8 mouse cellular contexts compared by ENCODE assay signal in genomic region chr7:143783996-143784829, GRCm38 (mm10). TPM values are rescaled to one million over a fixed set of nuclear protein-coding genes. Genes with fewer than 3 reads are reported as not detected.
DNase-seq lines count a peak whose midpoint lies in the region; ATAC-seq and TF ChIP-seq lines count a peak whose summit lies in the region.

Mrgpre (minus strand) TSS chr7:143784500.

- peak; percentile 67 for ATAC-seq in Patski
- peak; percentile 89 for ATAC-seq in hindbrain, embryonic 16.5 days

- peak within 1 kb of the TSS; percentile 62 for H3K4me3 ChIP-seq in gastrocnemius, adult 2 months
- peak within 1 kb of the TSS; percentile 58 for H3K4me3 ChIP-seq in hindbrain, embryonic 16.5 days (ENCODE audit: low read length)

- H3K36me3 ChIP-seq in hindbrain, embryonic 16.5 days (ENCODE audit: control insufficient read depth, insufficient read depth, low read length) = peaks cover 2% of the 10 kb centered on the region

- in situ Hi-C loops in Patski (cut with MboI; ENCODE audit: low pct_unique_long_range_greater_than_20kb) = no loop called here

- H3K9ac ChIP-seq in hindbrain, embryonic 16.5 days (ENCODE audit: low read depth, low read length) = peak within 1 kb of the TSS; percentile 73

- no peak for DNase-seq in Patski (ENCODE audit: low read depth, low spot score)
- DNase-seq in cerebellum, postnatal 36 days = peak; percentile 38 to 44
- DNase-seq in gastrocnemius, adult 2 months = peak; percentile 91
- DNase-seq in layer of hippocampus, postnatal 36 days = peak; percentile 60 to 65
- DNase-seq in lung, postnatal 14 days = peak; percentile 67
- peak; percentile 83 for DNase-seq in retina, embryonic 14.5 days (ENCODE audit: low spot score)
- peak; percentile 74 for DNase-seq in thymus, postnatal 25 days

- CTCF ChIA-PET in Patski (lab: Charles Lee) = interaction anchor here (0.7 to 2.7 kb wide), 22 partner anchors 8 to 295 kb away, joined by 3 to 19 read pairs (median 6); no protein-coding TSS in a partner anchor

- no peaks in the 10 kb centered on the region for H3K27me3 ChIP-seq in Patski
- no peaks in the 10 kb centered on the region for H3K27me3 ChIP-seq in hindbrain, embryonic 16.5 days (replicated peaks; ENCODE audit: control insufficient read depth, insufficient read depth, low read length)

- intact Hi-C loops in gastrocnemius, adult 2 months (cut with DNase I) = no loop called here

- peak within 1 kb of the TSS; percentile 66 for H3K4me2 ChIP-seq in hindbrain, embryonic 16.5 days (ENCODE audit: low read length)

- H3K9me3 ChIP-seq in hindbrain, embryonic 16.5 days (ENCODE audit: control insufficient read depth, low read length) = no peaks in the 10 kb centered on the region

- no peak for TF ChIP-seq CTCF in Patski (IDR thresholded peaks at IDR 0.05)
- no peak for TF ChIP-seq CTCF in gastrocnemius, adult 2 months (IDR thresholded peaks at IDR 0.05)

- 2% methylated on average over 20 of the region's 21 CpGs for WGBS in hindbrain, embryonic 16.5 days

- POLR2A ChIA-PET in Patski (lab: Charles Lee) = interaction anchor here (1.0 to 1.4 kb wide), 4 partner anchors 12 to 116 kb away, joined by 3 to 5 read pairs (median 4); no protein-coding TSS in a partner anchor

- H3K4me1 ChIP-seq in hindbrain, embryonic 16.5 days (ENCODE audit: control insufficient read depth, insufficient read depth, low read depth, low read length) = peaks cover 15% of the 10 kb centered on the region

- H3K27ac ChIP-seq in gastrocnemius, adult 2 months = peak within 1 kb of the TSS; percentile 85
- H3K27ac ChIP-seq in hindbrain, embryonic 16.5 days (ENCODE audit: low read depth, low read length) = peak within 1 kb of the TSS; percentile 81

RNA-seq across cellular contexts. Expression of gene Mrgpre, which starts in this region (rescaled TPM):
- 5.1 TPM for polyA plus RNA-seq in Patski (2021)
- under 1 TPM; 0.43 to 0.84 TPM for total RNA-seq in gastrocnemius, adult 2 months (2021)
- 10.8 and 14.2 TPM in 2 replicates for polyA plus RNA-seq in hindbrain, embryonic 16.5 days (2015; fragmentation: Nextera tagmentation; extraction: Ambion mirVana)
- 1 to 10 TPM; 5.4 to 6.5 TPM for total RNA-seq in layer of hippocampus, postnatal 36 days (2021)

Comparison
In these comparisons a context has a peak if more than half of its experiments do, and no peak if none do; other contexts are left out.
1. Peak in DNase-seq, H3K4me3 ChIP-seq and H3K27ac ChIP-seq in gastrocnemius, adult 2 months; RNA of the gene not detected or under 1 TPM.